Mouse (Mus musculus) myocyte (in vitro differentiated cells): ENCODE results near the gene Wdr95.

ENCODE experiments used
- CEBPB ChIP-seq: IDR thresholded peaks from 2 replicates; pipeline ENCODE4 v1.6.1; 2011; ENCODE audit warnings: mild to moderate bottlenecking, moderate library complexity; ENCODE audit not compliant: poor library complexity, insufficient read depth, severe bottlenecking
- POLR2AphosphoS2 ChIP-seq: IDR thresholded peaks from one replicate; pipeline ENCODE4 v1.6.1; 2011; ENCODE audit warnings: low read depth, control low read depth; ENCODE audit not compliant: insufficient read length

DNA sequence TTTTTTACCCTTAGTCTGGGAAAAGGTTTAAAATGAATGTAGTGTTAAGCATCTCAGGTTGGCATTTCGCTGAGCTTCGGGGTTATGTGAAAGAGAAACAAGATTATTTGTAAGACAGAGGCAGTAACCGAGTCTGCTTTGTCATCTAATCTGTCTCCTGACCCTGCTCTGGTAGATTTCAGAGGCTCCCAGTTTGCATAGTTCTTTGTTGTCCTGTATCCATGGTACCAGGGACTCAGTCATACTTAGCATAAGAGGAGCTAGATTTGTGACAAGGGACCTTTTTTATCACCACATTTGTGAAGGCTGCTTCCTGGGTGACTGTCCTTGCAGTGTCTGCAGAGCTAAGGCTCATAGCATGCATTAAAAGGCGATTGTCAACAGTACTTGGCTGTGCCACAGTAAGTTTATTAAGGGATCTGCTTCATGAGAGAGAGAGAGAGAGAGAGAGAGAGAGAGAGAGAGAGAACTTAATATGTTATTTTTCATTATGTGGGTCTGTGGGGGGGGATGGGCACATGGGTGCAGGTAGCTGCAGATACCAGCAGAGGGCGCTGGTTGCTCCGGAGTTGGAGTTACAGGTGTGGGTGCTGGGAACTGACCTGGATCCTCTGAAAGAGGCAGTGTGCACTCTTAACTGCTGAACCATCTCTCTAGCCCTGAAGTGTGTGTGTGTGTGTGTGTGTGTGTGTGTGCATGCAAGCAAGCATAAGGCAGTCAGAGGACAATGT lies 3.3 kb upstream of the Wdr95 start:
- TF ChIP-seq POLR2AphosphoS2 (no peak), CEBPB (no peak)
